Mouse (Mus musculus) layer of hippocampus, adult 9-11 months (tissue): ENCODE data around the gene Rubcn.

Source experiments
- DNase-seq: peaks from one replicate; pipeline ENCODE4 v3.0.0; 2022

The Rubcn gene

GRCm38 (mm10) chr16:32867919-32868552, 9.5 kb downstream of the Rubcn start:
- DNase-seq, result peak; percentile 93

GRCm38 (mm10) chr16:32866713-32867112, 10.9 kb downstream of the Rubcn start:
- DNase-seq, result no peak

DNA sequence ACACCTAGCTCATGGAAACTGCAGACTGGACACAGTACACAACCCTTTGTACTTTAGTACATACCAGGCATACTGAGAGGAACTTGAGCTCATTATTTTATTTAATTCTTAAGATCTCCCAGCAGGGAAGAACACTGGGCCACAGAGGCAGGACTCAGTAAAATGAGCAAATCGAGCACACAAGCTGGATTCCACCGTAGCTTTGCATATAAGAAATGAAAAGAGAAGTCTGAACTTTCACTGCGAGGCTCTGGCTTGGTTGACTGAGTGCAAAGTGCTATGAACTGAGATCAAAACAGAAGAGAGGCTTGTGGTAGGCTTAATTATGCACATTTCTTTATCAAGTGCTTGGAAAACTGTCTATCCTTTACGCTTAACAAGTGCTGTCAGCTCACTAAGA, 12.2 kb downstream of the Rubcn start:
- DNase-seq, result no peak

- no peak for DNase-seq
These were observed 15.7 kb downstream of the Rubcn start for GRCm38 (mm10) chr16:32861813-32862385.

DNA sequence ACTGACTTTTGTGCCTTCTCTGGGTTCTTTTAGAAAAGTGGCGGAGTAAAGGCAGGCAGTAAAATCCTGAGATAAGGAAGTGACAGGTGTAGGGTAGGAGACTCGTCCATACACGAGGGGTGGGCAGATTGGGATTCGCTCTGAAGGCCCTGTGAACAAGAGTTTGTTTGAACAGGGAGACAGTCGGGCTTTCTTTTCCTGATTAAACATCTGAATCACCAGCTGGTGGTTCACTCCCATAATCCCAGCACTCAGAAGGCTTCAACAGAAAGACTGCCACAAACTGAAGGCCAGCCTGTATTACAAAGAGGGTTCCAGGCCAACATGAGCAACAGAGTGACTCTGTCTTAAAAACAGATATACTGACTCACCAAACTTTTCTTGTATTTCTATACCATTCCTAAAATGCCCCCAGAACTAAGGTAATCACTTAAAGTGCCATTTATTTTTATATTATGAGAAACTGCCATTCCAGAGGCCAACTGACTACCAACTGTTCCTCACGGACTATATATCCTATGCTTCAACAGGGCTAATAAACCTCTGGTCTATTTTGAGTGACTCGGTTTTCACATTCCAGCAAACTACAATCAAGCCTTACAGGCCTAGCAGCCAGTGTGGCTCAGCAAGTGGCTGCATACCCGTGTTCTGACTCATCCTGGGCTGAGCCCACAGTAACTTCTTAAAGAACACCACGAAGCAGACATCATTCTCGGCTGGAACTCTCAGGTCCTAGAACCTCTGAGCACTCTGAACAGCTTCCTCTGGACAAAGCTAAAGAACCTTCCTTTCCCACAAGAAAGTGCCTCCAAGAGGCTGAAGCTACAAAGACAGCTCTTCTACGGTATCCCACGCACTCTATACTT, 18.6 kb downstream of the Rubcn start:
- peak; percentile 63 for DNase-seq

GRCm38 (mm10) chr16:32858356-32858755, 19.2 kb downstream of the Rubcn start:
- no peak for DNase-seq

DNA sequence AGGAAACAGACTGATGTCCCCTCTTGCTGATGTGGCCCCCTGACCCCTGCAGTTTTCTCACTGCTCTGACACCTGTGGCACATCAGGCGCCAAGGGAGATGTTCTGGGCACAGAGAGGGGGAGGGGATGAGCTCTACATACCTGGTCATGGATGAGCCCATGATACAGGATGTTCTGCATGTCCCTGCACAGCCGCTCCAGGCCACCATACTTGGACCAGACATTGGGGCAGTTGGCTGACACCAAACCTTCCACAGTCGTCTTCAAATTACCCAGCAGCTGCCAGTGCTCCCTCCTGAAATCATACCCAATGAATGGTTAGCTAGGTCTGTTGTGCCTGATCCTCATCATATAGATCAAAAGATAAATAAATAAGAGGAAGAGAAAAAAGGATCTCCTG, 20.8 kb downstream of the Rubcn start:
- no peak for DNase-seq

- DNase-seq, result peak; percentile 61
These were observed 23.5 kb downstream of the Rubcn start for GRCm38 (mm10) chr16:32854050-32854571.

- no peak for DNase-seq
These were observed 24.0 kb downstream of the Rubcn start for GRCm38 (mm10) chr16:32853492-32854049.

GRCm38 (mm10) chr16:32849042-32849830, 28.3 kb downstream of the Rubcn start:
- no peak for DNase-seq

DNA sequence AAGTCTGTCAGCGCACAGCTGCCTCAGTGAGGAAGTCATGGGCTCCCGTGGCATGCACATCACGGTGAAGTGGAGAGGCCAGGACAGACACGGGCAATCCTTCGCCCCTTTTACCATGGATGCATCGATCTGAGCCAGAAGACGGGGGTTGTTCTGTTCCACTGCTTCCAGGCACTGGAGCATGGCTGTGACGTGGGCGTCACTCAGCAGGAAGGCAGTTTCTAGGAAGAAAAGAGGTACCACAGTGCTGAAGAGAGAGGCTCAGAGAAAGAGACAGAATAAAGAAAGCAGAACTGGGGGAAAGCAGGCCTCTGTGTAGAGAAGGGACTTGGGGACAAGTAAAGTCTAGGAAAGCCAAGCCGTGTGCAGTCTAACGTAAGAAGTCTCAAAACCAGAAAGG, 30.5 kb downstream of the Rubcn start:
- DNase-seq, result no peak

DNA sequence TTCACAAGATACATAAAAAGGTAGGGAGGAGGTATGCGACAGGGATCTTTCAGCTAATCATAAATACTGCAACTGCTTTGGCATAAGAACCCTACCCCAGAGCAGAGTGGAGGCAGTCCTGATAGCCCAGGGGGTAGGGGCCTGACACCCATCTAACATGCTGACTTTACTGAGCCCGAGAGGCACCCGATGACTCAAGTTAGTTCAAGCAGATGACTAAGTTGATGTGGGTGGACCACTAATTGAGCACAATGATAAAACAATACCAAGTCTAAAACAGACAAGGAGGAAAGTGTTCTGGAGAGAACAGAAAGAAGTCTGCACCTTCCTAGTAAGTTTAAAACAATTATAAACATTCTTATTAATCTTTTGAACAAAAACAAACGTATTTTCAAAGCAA, 46.1 kb downstream of the Rubcn start:
- no peak for DNase-seq

DNA sequence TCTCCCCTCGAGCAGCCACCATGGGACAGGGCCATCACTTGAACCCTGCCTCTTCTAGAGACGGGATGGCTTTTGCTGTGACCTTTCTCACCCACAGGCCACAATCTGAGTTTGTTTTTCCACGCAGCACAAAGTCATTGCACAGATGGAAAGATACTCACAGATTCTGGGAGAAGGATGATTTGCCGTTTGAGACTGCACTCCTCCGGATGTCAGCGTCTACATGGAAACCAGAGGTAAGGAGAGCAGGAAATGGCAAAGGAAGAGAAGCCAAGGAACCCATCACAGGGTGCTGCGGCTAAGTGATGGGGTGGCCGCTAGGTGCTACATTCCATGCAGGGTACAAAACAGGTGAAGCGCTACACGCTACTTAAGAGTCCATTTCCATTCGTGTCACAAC, 48.5 kb downstream of the Rubcn start:
- DNase-seq, result no peak

GRCm38 (mm10) chr16:32826521-32826920, 51.0 kb downstream of the Rubcn start:
- no peak for DNase-seq

GRCm38 (mm10) chr16:32825380-32825779, 52.2 kb downstream of the Rubcn start:
- DNase-seq, result no peak

DNA sequence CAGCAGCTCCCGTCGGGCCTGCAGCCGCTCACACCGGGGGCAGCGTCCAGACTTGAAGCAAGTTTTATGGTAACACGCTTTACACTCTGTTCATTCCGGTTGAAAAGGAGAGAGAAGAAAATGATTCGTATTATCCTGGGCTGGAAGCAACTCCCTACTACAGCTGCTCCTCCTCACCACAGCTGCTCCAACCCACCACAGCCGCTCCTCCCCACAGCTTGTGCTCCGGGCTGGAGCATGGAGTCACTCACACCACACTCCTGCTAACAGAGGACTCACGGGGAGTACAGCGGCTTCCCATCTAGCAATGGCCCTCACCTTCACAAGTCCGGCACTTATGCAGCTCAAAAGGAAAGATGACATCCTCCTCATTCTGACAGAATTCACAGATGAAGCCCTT, 53.5 kb downstream of the Rubcn start:
- no peak for DNase-seq

GRCm38 (mm10) chr16:32823487-32823886, 54.1 kb downstream of the Rubcn start:
- DNase-seq, result no peak

DNA sequence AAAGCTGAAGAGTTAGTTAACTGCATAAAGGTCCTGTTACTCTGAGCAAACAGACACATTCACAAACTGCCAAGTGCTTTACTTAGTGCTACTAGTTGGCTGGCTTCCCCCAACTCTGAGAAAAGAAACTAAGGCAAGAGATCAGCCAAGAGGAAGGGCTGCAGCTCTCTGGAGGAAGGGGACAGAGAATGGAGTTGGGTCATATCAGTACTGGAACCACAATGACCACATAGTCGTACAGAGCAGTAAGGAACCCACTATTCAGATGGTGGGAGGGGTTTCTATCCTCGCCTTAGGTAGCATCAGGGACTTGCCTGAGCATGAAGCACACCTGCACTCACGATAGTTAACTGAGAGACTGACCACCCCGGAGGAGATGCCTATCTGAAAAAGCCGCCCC, 54.7 kb downstream of the Rubcn start:
- no peak for DNase-seq

- no peak for DNase-seq
These were observed 55.1 kb downstream of the Rubcn start for GRCm38 (mm10) chr16:32822450-32822827.

DNA sequence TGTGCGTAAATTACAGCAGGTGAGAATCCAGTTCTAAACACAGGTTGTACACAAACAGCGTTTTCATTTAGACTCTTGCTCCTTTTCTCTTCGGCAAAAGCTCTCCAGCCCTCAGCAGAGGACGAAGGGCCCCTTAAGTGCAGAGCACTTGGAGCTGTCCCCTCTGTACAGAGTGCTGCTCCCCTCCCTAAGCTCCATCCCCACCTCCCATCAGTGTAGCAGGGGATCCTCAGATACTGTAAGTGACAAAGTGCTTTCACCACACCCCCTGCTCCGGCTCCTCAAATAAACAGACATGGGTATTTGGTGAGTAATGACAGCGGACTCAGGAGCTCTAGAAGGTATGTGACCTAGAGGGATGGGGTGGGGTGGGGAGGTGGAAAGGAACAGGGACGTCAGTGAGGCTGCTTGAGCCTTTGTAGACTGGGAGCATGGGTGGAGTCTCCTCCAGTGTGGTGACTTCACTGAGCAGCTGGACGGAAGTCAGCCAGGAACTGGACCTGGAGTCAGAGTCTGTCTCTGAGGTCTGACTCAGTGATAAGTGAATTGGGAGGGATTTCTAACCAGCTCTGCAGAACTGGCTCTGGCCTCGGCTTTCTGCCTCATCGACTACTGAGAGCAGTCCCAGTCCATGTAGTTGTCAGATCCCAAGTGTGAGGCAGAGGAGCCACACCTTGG, 55.7 kb downstream of the Rubcn start:
- no peak for DNase-seq

DNA sequence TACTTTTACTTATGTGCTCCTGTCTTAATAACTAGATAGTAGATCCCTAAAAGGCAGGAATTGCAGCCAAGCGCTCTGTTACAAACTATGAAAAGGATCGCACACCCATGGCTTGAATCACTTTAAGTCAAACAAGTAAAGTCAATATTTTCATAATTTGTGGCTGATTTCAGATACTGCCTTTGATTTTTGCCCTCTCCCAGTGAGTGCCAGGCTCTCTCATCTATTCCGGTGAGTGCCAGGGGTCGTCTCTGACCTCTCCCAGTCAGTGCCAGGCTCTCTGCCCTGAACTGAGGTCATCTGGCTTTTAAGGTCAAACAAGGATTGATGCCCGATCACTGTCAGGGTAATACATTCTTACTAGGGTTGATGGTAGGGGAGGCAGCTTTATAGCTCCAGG, 59.1 kb downstream of the Rubcn start:
- no peak for DNase-seq

- no peak for DNase-seq
These were observed 59.5 kb downstream of the Rubcn start for GRCm38 (mm10) chr16:32818036-32818435.
